Mouse (Mus musculus) embryonic facial prominence, embryonic 14.5 days (tissue): ENCODE measurements around the gene Mob3a. TPM values are rescaled to one million over a fixed set of nuclear protein-coding genes. Genes with fewer than 3 reads are reported as not detected.
"Not testable (repeated sequence)": the region's sequence is repeated elsewhere in the genome, so short reads cannot be mapped to it uniquely, and the experiment has no call there.

Source experiments
- ATAC-seq: fragments of 200-750 bp; cut with Nextera tagmentation; 2 replicates; pipeline ENCODE4 v1.8.0; 2017; ENCODE audit warnings: low read depth, moderate number of reproducible peaks, moderate TSS enrichment
- DNase-seq: peaks from one replicate; pipeline ENCODE4 v3.0.0-alpha.2; 2015; ENCODE audit warnings: low spot score
- H3K27ac ChIP-seq: fragments of 300-500 bp; sonication (generic); replicated peaks from 2 replicates; pipeline ENCODE4 v1.5.1; 2014; ENCODE audit warnings: low read depth, mild to moderate bottlenecking, low read length, moderate library complexity
- H3K27me3 ChIP-seq: fragments of 300-500 bp; sonication (generic); replicated peaks from 2 replicates; pipeline ENCODE4 v1.6.1; 2014; ENCODE audit warnings: low read length; ENCODE audit not compliant: control insufficient read depth, insufficient read depth
- H3K36me3 ChIP-seq: fragments of 300-500 bp; sonication (generic); 2 replicates; pipeline ENCODE4 v1.6.1; 2014; ENCODE audit warnings: low read length, mixed read lengths; ENCODE audit not compliant: control insufficient read depth, insufficient read depth
- H3K4me1 ChIP-seq: fragments of 300-500 bp; sonication (generic); 2 replicates; pipeline ENCODE4 v1.6.1; 2014; ENCODE audit warnings: antibody characterized with exemption, low read length; ENCODE audit not compliant: control insufficient read depth, insufficient read depth
- H3K4me2 ChIP-seq: fragments of 300-500 bp; sonication (generic); 2 replicates; pipeline ENCODE4 v1.6.1; 2014; ENCODE audit warnings: low read depth, mild to moderate bottlenecking, low read length, moderate library complexity, mixed read lengths
- H3K4me3 ChIP-seq: fragments of 300-500 bp; sonication (generic); 2 replicates; pipeline ENCODE4 v1.5.1; 2014; ENCODE audit warnings: low read depth, mild to moderate bottlenecking, low read length
- H3K9ac ChIP-seq: fragments of 300-500 bp; sonication (generic); 2 replicates; pipeline ENCODE4 v1.6.1; 2014; ENCODE audit warnings: low read depth, mild to moderate bottlenecking, low read length, moderate library complexity, mixed read lengths
- H3K9me3 ChIP-seq: fragments of 300-500 bp; sonication (generic); 2 replicates; pipeline ENCODE4 v1.6.1; 2016; ENCODE audit warnings: low read length; ENCODE audit not compliant: control insufficient read depth
- WGBS: fragments of 180-500 bp; shearing (Covaris S2); extraction: QIAGEN DNeasy Blood & Tissue Kit; methylation state at CpG from one replicate; pipeline ENCODE4 v1.1.7; 2014; 5-methylcytosine and 5-hydroxymethylcytosine counted together
- polyA plus RNA-seq: library from polyadenylated mRNA; unstranded; fragments of >200 nt; fragmentation: Nextera tagmentation; extraction: Ambion mirVana; gene quantifications from 2 replicates; pipeline ENCODE4 v1.2.1, GENCODE M21; 2014

Gene Mob3a
- polyA plus RNA-seq, 1 experiment from 2014 or later: 31.2 TPM

DNA sequence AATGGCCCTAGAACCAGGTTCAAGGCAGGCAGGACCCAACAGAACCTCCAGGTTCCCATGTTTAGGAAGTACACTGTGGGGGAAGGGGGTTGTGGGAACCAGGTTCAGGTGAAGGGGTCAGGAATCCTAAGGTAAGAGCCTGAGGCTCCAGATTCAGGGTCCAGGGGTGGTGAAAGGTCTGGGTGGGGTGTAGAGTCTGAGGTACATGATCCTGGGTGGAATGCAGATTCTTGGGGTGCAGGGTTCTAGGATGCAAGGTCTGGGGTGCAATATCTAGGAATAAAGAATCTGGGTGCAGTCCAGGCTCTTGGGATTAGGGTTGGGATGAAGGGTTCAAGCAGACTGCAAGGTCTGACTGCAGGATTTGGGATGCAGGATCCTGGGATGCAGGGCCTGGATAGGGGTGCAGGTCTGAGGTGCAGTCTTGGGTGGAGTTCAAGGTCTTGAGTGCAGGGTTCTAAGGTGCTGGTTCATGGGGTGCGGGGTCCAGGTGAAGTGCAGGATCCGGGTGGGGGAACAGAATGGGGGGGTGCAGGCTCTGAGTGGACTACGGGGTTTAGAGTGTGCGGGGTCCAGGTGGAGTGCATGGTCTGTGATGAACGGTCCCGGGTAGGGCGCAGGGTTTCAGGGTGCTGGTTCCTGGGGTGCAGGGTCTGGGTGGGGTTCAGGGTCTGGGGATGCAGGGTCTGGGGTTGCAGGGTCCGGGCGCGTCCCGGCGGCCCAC is 46.2 kb downstream of the Mob3a start:
- H3K27ac ChIP-seq: peak overlapping the region; percentile 75
- 0 out of 2 replicates have a peak, but pooled peaks cover 15% of the 10 kb centered on the region for H3K36me3 ChIP-seq
- peak overlapping the region; percentile 97 for H3K9ac ChIP-seq
- H3K4me2 ChIP-seq: peak overlapping the region; percentile 91
- H3K4me1 ChIP-seq: peaks cover 14% of the 10 kb centered on the region
- 2% methylated on average over 7 of the region's 12 CpGs for WGBS
- peak overlapping the region; percentile 97 for H3K4me3 ChIP-seq
- ATAC-seq (peak; percentile 5), DNase-seq (no peak)
- no peaks in the 10 kb centered on the region for H3K27me3 ChIP-seq
- H3K9me3 ChIP-seq: no peaks in the 10 kb centered on the region

DNA sequence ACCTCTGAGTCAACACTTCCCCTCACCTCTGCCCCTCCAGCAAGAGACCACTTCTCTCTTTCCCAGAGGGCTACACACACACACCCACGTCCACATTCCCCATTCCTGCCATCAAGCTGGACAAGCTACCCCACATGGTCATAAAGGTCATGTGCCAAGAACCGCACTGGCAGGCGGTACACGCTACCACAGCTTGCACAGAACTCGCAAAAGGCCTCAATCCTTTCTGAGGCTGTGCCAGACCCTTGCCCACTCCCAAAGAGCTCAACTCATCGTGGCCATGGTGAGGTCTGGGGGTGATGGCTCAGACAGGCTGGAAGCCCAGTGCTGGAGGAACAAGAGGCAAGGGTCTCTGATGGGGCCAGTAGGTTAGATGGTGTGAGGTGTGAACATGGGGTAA is 46.9 kb downstream of the Mob3a start:
- Histone ChIP-seq H3K4me2 (peak overlapping the region; percentile 91), H3K4me3 (peak overlapping the region; percentile 97), H3K27ac (no peak overlapping the region), H3K4me1 (peaks cover 14% of the 10 kb centered on the region), H3K36me3 (0 out of 2 replicates have a peak, but pooled peaks cover 18% of the 10 kb centered on the region), H3K27me3 (no peaks in the 10 kb centered on the region), H3K9me3 (no peaks in the 10 kb centered on the region), H3K9ac (no peak overlapping the region)
- WGBS: 91% methylated on average over 6 of the region's 6 CpGs
- DNase-seq (no peak), ATAC-seq (no peak)

DNA sequence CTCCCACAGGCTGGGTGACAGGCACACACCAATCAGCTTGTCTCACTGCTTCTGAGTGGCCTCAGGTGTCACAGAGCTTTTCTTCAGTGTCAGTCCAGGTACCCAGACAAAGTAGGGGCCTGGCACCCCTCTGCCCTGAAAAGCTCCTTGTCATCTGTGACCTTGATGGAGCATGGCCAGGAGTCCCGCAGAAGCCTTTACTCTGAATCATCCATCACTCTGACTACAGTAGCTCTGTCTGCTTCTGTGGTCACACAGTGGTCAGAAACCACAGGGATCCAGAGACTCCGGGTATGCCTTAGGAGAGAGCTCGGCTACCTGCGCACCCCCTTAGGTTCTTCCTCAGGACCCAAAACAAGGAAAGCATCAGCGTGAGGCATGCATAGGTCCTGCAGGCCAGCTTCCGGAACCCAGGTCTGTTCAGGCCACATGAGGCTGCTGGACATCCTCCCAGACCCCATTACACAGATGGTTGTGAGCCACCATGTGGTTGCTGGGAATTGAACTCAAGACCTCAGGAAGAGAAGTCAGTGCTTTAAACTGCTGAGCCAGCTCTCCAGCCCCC is 48.5 kb downstream of the Mob3a start:
- H3K9ac ChIP-seq: no peak overlapping the region
- 96% methylated on average over 6 of the region's 6 CpGs for WGBS
- peaks cover 14% of the 10 kb centered on the region for H3K4me1 ChIP-seq
- H3K4me3 ChIP-seq: no peak overlapping the region
- ATAC-seq (no peak), DNase-seq (no peak)
- H3K27ac ChIP-seq: no peak overlapping the region
- H3K4me2 ChIP-seq: no peak overlapping the region
- H3K27me3 ChIP-seq: no peaks in the 10 kb centered on the region
- H3K36me3 ChIP-seq: peaks cover 22% of the 10 kb centered on the region; the same call in 1 of the 2 replicates
- no peaks in the 10 kb centered on the region for H3K9me3 ChIP-seq

DNA sequence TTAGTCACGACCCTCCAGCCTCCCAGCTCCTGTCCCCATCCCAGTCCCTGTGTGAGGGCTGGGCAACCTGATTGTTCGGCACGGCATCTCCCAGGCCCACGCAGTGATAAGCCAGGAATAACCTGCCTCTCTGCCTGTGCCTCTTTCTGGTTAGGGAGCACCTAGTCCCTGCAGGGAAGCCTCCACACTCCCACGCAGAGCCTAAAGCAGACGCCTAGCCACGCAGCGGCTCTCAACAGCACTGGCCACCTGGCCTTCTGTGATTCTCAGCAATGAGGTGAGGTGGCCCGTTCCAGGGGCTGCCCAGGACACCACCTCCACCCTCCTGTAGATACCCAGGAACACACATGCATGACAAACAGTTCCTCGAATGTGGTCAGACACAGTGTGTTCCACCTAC is 51.4 kb downstream of the Mob3a start:
- no peak for ATAC-seq
- Histone ChIP-seq H3K27ac (no peak overlapping the region), H3K4me3 (no peak overlapping the region), H3K27me3 (no peaks in the 10 kb centered on the region), H3K9me3 (no peaks in the 10 kb centered on the region), H3K4me2 (no peak overlapping the region), H3K4me1 (peaks cover 11% of the 10 kb centered on the region), H3K36me3 (peaks cover 47% of the 10 kb centered on the region), H3K9ac (no peak overlapping the region)
- WGBS: 98% methylated on average over 10 of the region's 10 CpGs
- no peak for DNase-seq

DNA sequence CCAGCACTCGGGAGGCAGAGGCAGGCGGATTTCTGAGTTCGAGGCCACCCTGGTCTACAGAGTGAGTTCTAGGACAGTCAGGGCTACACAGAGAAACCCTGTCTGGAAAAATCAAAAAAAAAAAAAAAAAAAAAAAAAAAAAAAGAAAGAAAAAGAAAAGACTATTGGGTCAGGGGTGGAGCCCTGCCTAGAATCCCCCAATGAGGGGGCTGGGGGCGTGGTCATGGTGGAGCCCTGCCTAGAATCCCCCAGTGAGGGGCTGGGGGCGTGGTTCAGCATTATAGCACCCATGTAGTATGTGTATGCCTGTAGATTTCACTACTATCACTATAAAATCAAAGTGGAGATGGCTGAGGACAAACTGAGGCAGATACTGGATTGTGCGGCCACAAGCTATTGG is 51.9 kb downstream of the Mob3a start:
- not testable (repeated sequence) for DNase-seq, H3K9me3 ChIP-seq, H3K4me3 ChIP-seq, H3K4me1 ChIP-seq, H3K4me2 ChIP-seq, H3K27me3 ChIP-seq, H3K27ac ChIP-seq, H3K9ac ChIP-seq, ATAC-seq
- peaks cover 52% of the 10 kb centered on the region for H3K36me3 ChIP-seq
- 90% methylated on average over 6 of the region's 6 CpGs for WGBS

DNA sequence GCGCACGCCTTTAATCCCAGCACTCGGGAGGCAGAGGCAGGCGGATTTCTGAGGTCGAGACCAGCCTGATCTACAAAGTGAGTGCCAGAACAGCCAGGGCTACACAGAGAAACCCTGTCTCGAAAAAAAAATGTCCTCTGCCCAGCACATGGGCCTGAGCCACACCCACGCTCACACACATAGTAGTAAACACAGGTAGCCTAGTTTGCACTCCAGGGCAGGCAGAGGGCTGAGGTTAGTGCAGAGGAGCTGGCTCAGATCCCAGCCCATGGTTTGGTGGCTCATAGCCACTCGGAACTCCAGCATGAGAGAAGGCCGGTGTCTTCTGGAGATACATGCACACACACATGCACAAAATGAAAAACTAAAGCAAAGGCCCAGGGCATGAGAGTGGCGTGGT is 54.8 kb downstream of the Mob3a start:
- Histone ChIP-seq H3K4me2 (no peak overlapping the region), H3K27me3 (no peaks in the 10 kb centered on the region), H3K36me3 (peaks cover 74% of the 10 kb centered on the region), H3K9ac (no peak overlapping the region), H3K4me3 (no peak overlapping the region), H3K27ac (no peak overlapping the region; the same call in 1 of the 2 replicates), H3K9me3 (no peaks in the 10 kb centered on the region), H3K4me1 (no peaks in the 10 kb centered on the region)
- no peak for ATAC-seq
- WGBS: 89% methylated on average over 8 of the region's 10 CpGs
- no peak for DNase-seq

GRCm38 (mm10) chr10:80635345-80635744 is 66.4 kb downstream of the Mob3a start:
- no peak overlapping the region for H3K4me3 ChIP-seq
- no peak for ATAC-seq
- no peaks in the 10 kb centered on the region for H3K9me3 ChIP-seq
- WGBS: 77% methylated on average over 6 of the region's 6 CpGs
- no peak for DNase-seq
- no peaks in the 10 kb centered on the region for H3K27me3 ChIP-seq
- H3K27ac ChIP-seq: no peak overlapping the region
- no peak overlapping the region for H3K9ac ChIP-seq
- H3K4me1 ChIP-seq: no peaks in the 10 kb centered on the region
- peaks cover 71% of the 10 kb centered on the region for H3K36me3 ChIP-seq
- no peak overlapping the region for H3K4me2 ChIP-seq
